Mouse (Mus musculus) midbrain, embryonic 11.5 days (tissue): ENCODE measurements around the gene Tmem127. TPM values are rescaled to one million over a fixed set of nuclear protein-coding genes. Genes with fewer than 3 reads are reported as not detected.

Experiments used
- polyA plus RNA-seq: library from polyadenylated mRNA; unstranded; fragments of >200 nt; fragmentation: Nextera tagmentation; extraction: Ambion mirVana; gene quantifications from 2 replicates; pipeline ENCODE4 v1.2.1, GENCODE M21; 2014

The Tmem127 gene
- polyA plus RNA-seq, 1 experiment from 2014 or later, result 24.6 TPM

Other genes starting within 250 kb of the Tmem127 start
- gene Ap4e1, start 239.2 kb upstream of the Tmem127 start, polyA plus RNA-seq, result 11.7 and 12.4 TPM in 2 replicates
- gene Blvra, start 177.2 kb upstream of the Tmem127 start, polyA plus RNA-seq, result 20.7 and 23.2 TPM in 2 replicates
- gene Ncaph, start 114.0 kb upstream of the Tmem127 start, polyA plus RNA-seq, result 112 and 114 TPM in 2 replicates
- gene Itpripl1, start 104.5 kb upstream of the Tmem127 start, polyA plus RNA-seq, result 12.3 and 12.6 TPM in 2 replicates
- 3.2 and 3.5 TPM in 2 replicates for gene 1810024B03Rik, start 39.6 kb upstream of the Tmem127 start, polyA plus RNA-seq
- gene Snrnp200, start 39.5 kb upstream of the Tmem127 start, polyA plus RNA-seq, result 99.9 and 100 TPM in 2 replicates
- 56.6 and 60.3 TPM in 2 replicates for gene Ciao1, start 92 bp upstream of the Tmem127 start, polyA plus RNA-seq
- gene Stard7, start 22.3 kb downstream of the Tmem127 start, polyA plus RNA-seq, result 85.0 and 86.4 TPM in 2 replicates
- gene Dusp2, start 88.3 kb downstream of the Tmem127 start, polyA plus RNA-seq, result 3.4 and 4.4 TPM in 2 replicates
- not detected in 2 replicates for gene Astl, start 90.7 kb downstream of the Tmem127 start, polyA plus RNA-seq
- 2.8 and 2.9 TPM in 2 replicates for gene Adra2b, start 115.3 kb downstream of the Tmem127 start, polyA plus RNA-seq
- 0.16 and 0.37 TPM in 2 replicates for gene Gpat2, start 177.3 kb downstream of the Tmem127 start, polyA plus RNA-seq
- 26.6 and 28.9 TPM in 2 replicates for gene Fahd2a, start 196.7 kb downstream of the Tmem127 start, polyA plus RNA-seq